In the genomic region with DNA sequence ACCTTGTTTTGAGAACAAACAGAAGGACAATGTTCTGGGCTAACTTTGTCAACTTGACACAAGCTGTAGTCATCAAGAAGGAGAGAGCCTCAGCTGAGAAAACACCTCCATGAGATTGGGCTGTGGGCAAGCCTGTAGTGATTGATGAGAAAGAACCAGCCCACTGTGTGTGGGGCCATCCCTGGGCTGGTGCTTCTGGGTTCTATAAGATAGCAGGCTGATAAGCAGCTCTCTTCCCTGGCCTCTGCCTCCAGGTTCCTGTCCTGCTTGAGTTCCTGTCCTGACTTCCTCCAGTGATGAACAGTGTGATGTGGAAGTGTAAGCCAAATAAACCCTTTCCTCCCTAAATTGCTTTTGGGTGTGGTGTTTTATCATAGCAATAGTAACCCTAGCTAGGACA, we compare ENCODE assay signal across 23 mouse cellular contexts.
"Had no signal": no experiment of that assay in that cellular context is flagged by ENCODE, and none has a peak within 500 bp of the region (broad histone marks: within the 10 kb centered on the region; RNA-seq: fewer than 3 reads in every experiment).

No protein-coding gene starts in this region.

- DNase-seq: cerebellum, adult 8-10 months; cerebellum, adult 9-10 months; cerebellum, adult 9-11 months; cerebellum, postnatal 10 days; cerebellum, postnatal 14 days; cerebellum, postnatal 36 days; embryo, embryonic 11 days; forebrain, postnatal 0 days; gastrocnemius, postnatal 10 days; gastrocnemius, postnatal 14 days; gastrocnemius, postnatal 25 days; gastrocnemius, postnatal 36 days; heart, adult 2 months had no signal

- H3K9ac ChIP-seq: embryonic facial prominence, embryonic 12.5 days; embryonic facial prominence, embryonic 13.5 days; embryonic facial prominence, embryonic 15.5 days; forebrain, embryonic 12.5 days; forebrain, embryonic 13.5 days; forebrain, embryonic 15.5 days; forebrain, postnatal 0 days had no signal

- H3K4me3 ChIP-seq: embryonic facial prominence, embryonic 10.5 days; embryonic facial prominence, embryonic 12.5 days; embryonic facial prominence, embryonic 13.5 days; embryonic facial prominence, embryonic 15.5 days; erythroblast, embryonic 14.5 days; forebrain, embryonic 10.5 days; forebrain, embryonic 12.5 days; forebrain, embryonic 13.5 days; forebrain, embryonic 15.5 days; heart, adult 2 months; heart, embryonic 10.5 days had no signal

- H3K27ac ChIP-seq: embryonic facial prominence, embryonic 10.5 days; embryonic facial prominence, embryonic 12.5 days; embryonic facial prominence, embryonic 13.5 days; embryonic facial prominence, embryonic 15.5 days; forebrain, embryonic 10.5 days; forebrain, embryonic 12.5 days; forebrain, embryonic 13.5 days; forebrain, embryonic 15.5 days; heart, embryonic 10.5 days had no signal

- H3K27me3 ChIP-seq: embryonic facial prominence, embryonic 12.5 days; embryonic facial prominence, embryonic 13.5 days; embryonic facial prominence, embryonic 15.5 days; forebrain, embryonic 13.5 days; forebrain, embryonic 15.5 days had no signal

- H3K9me3 ChIP-seq: embryonic facial prominence, embryonic 10.5 days; embryonic facial prominence, embryonic 12.5 days; embryonic facial prominence, embryonic 13.5 days; embryonic facial prominence, embryonic 15.5 days; forebrain, embryonic 10.5 days; forebrain, embryonic 12.5 days; forebrain, embryonic 13.5 days; forebrain, embryonic 15.5 days; heart, embryonic 10.5 days had no signal

- H3K36me3 ChIP-seq: embryonic facial prominence, embryonic 10.5 days; embryonic facial prominence, embryonic 12.5 days; embryonic facial prominence, embryonic 13.5 days; embryonic facial prominence, embryonic 15.5 days; forebrain, embryonic 10.5 days; forebrain, embryonic 12.5 days; forebrain, embryonic 15.5 days; heart, embryonic 10.5 days had no signal
